Mouse (Mus musculus) MEL (cell line): ENCODE measurements around the gene Pigm. TPM values are rescaled to one million over a fixed set of nuclear protein-coding genes. Genes with fewer than 3 reads are reported as not detected.

Experiments
- DNase-seq: peaks from one replicate; pipeline ENCODE4 v3.0.0; 2011; ENCODE audit warnings: low read depth, low spot score
- H3K27ac ChIP-seq: 2 replicates; pipeline ENCODE4 v1.5.1; 2012; ENCODE audit warnings: low read depth, mild to moderate bottlenecking, control low read depth, low read length, moderate library complexity; ENCODE audit not compliant: control insufficient read depth
- H3K27me3 ChIP-seq, 2 experiments: fragments of 150-350 bp in 1 of 2; sonication (generic) in 1 of 2; 2 replicates each; pipeline ENCODE4 v1.6.1; 2012; ENCODE audit warnings: low read length in 2 of 2, mild to moderate bottlenecking in 2 of 2, improper control_type of control experiment in 1 of 2, moderate library complexity in 1 of 2; ENCODE audit not compliant: insufficient read depth in 2 of 2, control insufficient read depth in 1 of 2
- H3K36me3 ChIP-seq, 2 experiments: 2 replicates each; pipeline ENCODE4 v1.6.1; 2012 to 2014; ENCODE audit warnings: low read length in 2 of 2, improper control_type of control experiment in 1 of 2, inconsistent platforms in 1 of 2, mild to moderate bottlenecking in 1 of 2; ENCODE audit not compliant: insufficient read depth in 2 of 2, control insufficient read depth in 1 of 2
- H3K4me1 ChIP-seq, 2 experiments: fragments of 150-350 bp in 1 of 2; sonication (generic) in 1 of 2; 2 replicates each; pipeline ENCODE4 v1.6.1; 2012; ENCODE audit warnings: low read length in 2 of 2, improper control_type of control experiment in 1 of 2, mild to moderate bottlenecking in 1 of 2; ENCODE audit not compliant: insufficient read depth in 2 of 2, control insufficient read depth in 1 of 2
- H3K4me3 ChIP-seq, 2 experiments: fragments of 150-350 bp in 1 of 2; sonication (generic) in 1 of 2; 2 replicates each; pipeline ENCODE4 v1.5.1; 2012; ENCODE audit warnings: low read depth in 2 of 2, low read length in 2 of 2, mild to moderate bottlenecking in 2 of 2, moderate library complexity in 2 of 2, control low read depth in 1 of 2, improper control_type of control experiment in 1 of 2; ENCODE audit not compliant: control insufficient read depth in 1 of 2, insufficient read depth in 1 of 2
- H3K79me2 ChIP-seq: 2 replicates; pipeline ENCODE4 v1.6.1; 2012; ENCODE audit warnings: mild to moderate bottlenecking, low read length, moderate library complexity; ENCODE audit not compliant: control insufficient read depth, poor library complexity, insufficient read depth
- H3K9ac ChIP-seq: 2 replicates; pipeline ENCODE4 v1.6.1; 2012; ENCODE audit warnings: low read depth, mild to moderate bottlenecking, control low read depth, low read length, moderate library complexity; ENCODE audit not compliant: control insufficient read depth, poor library complexity, severe bottlenecking
- H3K9me3 ChIP-seq: fragments of 150-350 bp; sonication (generic); replicated peaks from 2 replicates; pipeline ENCODE4 v1.6.1; 2012; ENCODE audit warnings: mild to moderate bottlenecking, low read length, improper control_type of control experiment, moderate library complexity; ENCODE audit not compliant: insufficient read depth
- BHLHE40 ChIP-seq: IDR thresholded peaks from 2 replicates; pipeline ENCODE4 v1.6.1; 2012; ENCODE audit warnings: low read depth, mild to moderate bottlenecking, inconsistent platforms, low read length, improper control_type of control experiment, borderline replicate concordance
- CHD1 ChIP-seq: IDR thresholded peaks from 2 replicates; pipeline ENCODE4 v1.6.1; 2012; ENCODE audit warnings: low read depth, mild to moderate bottlenecking, inconsistent platforms, low read length, improper control_type of control experiment
- CHD2 ChIP-seq: IDR thresholded peaks from 2 replicates; pipeline ENCODE4 v1.6.1; 2011; ENCODE audit warnings: low read length, improper control_type of control experiment
- EP300 ChIP-seq, 2 experiments: IDR thresholded peaks; 2 replicates each; pipeline ENCODE4 v1.6.1; 2011; ENCODE audit warnings: improper control_type of control experiment in 2 of 2, low read length in 2 of 2, low read depth in 1 of 2, mild to moderate bottlenecking in 1 of 2
- ETS1 ChIP-seq: IDR thresholded peaks from 2 replicates; pipeline ENCODE4 v1.6.1; 2012; ENCODE audit warnings: low read depth, mild to moderate bottlenecking, inconsistent platforms, low read length, improper control_type of control experiment, moderate library complexity
- GATA1 ChIP-seq: IDR thresholded peaks from 2 replicates; pipeline ENCODE4 v1.6.1; 2011; ENCODE audit warnings: low read depth, low read length, improper control_type of control experiment
- JUND ChIP-seq: IDR thresholded peaks from 2 replicates; pipeline ENCODE4 v1.6.1; 2011; ENCODE audit warnings: low read depth, mild to moderate bottlenecking, improper control_type of control experiment, low read length
- KAT2A ChIP-seq: conservative IDR thresholded peaks from 2 replicates; pipeline ENCODE4 v1.6.1; 2012; ENCODE audit warnings: low read depth, low read length, improper control_type of control experiment, inconsistent platforms
- MAFK ChIP-seq: IDR thresholded peaks from 2 replicates; pipeline ENCODE4 v1.6.1; 2011; ENCODE audit warnings: low read depth, mild to moderate bottlenecking, low read length, improper control_type of control experiment, borderline replicate concordance
- MAX ChIP-seq: IDR thresholded peaks from 2 replicates; pipeline ENCODE4 v1.6.1; 2011; ENCODE audit warnings: low read length, improper control_type of control experiment
- MAZ ChIP-seq: IDR thresholded peaks from 2 replicates; pipeline ENCODE4 v1.6.1; 2012; ENCODE audit warnings: low read depth, mild to moderate bottlenecking, inconsistent platforms, low read length, improper control_type of control experiment
- MEF2A ChIP-seq: IDR thresholded peaks from 2 replicates; pipeline ENCODE4 v1.6.1; 2014; ENCODE audit warnings: low read depth, mild to moderate bottlenecking, inconsistent platforms, low read length, improper control_type of control experiment; ENCODE audit not compliant: poor library complexity, insufficient replicate concordance, severe bottlenecking; ENCODE audit errors: extremely low read depth
- MXI1 ChIP-seq: IDR thresholded peaks from 2 replicates; pipeline ENCODE4 v1.6.1; 2011; ENCODE audit warnings: mild to moderate bottlenecking, low read depth, low read length, improper control_type of control experiment
- NELFE ChIP-seq: IDR thresholded peaks from 2 replicates; pipeline ENCODE4 v1.6.1; 2011; ENCODE audit warnings: low read depth, low read length, improper control_type of control experiment
- POLR2A ChIP-seq, 2 experiments: IDR thresholded peaks; 2 replicates each; pipeline ENCODE4 v1.6.1; 2011 to 2012; ENCODE audit warnings: low read length in 2 of 2, mild to moderate bottlenecking in 2 of 2, control low read depth in 1 of 2, improper control_type of control experiment in 1 of 2, low read depth in 1 of 2, moderate library complexity in 1 of 2; ENCODE audit not compliant: control insufficient read depth in 1 of 2, insufficient read depth in 1 of 2, poor library complexity in 1 of 2
- POLR2AphosphoS5 ChIP-seq: IDR thresholded peaks from 2 replicates; pipeline ENCODE4 v1.6.1; 2012; ENCODE audit warnings: low read depth, borderline replicate concordance, mild to moderate bottlenecking, inconsistent platforms, low read length, moderate library complexity, mixed read lengths
- RAD21 ChIP-seq: IDR thresholded peaks from 2 replicates; pipeline ENCODE4 v1.6.1; 2011; ENCODE audit warnings: mild to moderate bottlenecking, low read depth, low read length, improper control_type of control experiment
- RCOR1 ChIP-seq: IDR thresholded peaks from 2 replicates; pipeline ENCODE4 v1.6.1; 2012; ENCODE audit warnings: low read depth, mild to moderate bottlenecking, inconsistent platforms, low read length, improper control_type of control experiment
- SIN3A ChIP-seq: IDR thresholded peaks from 2 replicates; pipeline ENCODE4 v1.6.1; 2012; ENCODE audit warnings: low read length, improper control_type of control experiment, inconsistent platforms
- SMC3 ChIP-seq: IDR thresholded peaks from 2 replicates; pipeline ENCODE4 v1.6.1; 2011; ENCODE audit warnings: low read depth, low read length, improper control_type of control experiment
- TAL1 ChIP-seq: IDR thresholded peaks from 2 replicates; pipeline ENCODE4 v1.6.1; 2012; ENCODE audit warnings: mild to moderate bottlenecking, inconsistent platforms, low read length, moderate library complexity, mixed read lengths
- TCF12 ChIP-seq: IDR thresholded peaks from 2 replicates; pipeline ENCODE4 v1.6.1; 2014; ENCODE audit warnings: low read depth, mild to moderate bottlenecking, inconsistent platforms, low read length, improper control_type of control experiment, moderate library complexity
- UBTF ChIP-seq: IDR thresholded peaks from 2 replicates; pipeline ENCODE4 v1.6.1; 2012; ENCODE audit warnings: low read depth, mild to moderate bottlenecking, inconsistent platforms, low read length, improper control_type of control experiment, moderate library complexity, borderline replicate concordance; ENCODE audit not compliant: insufficient read depth
- USF1 ChIP-seq: IDR thresholded peaks from 2 replicates; pipeline ENCODE4 v1.6.1; 2014; ENCODE audit warnings: low read depth, mild to moderate bottlenecking, inconsistent platforms, low read length, improper control_type of control experiment, moderate library complexity
- USF2 ChIP-seq, 2 experiments: IDR thresholded peaks; 2 replicates each; pipeline ENCODE4 v1.6.1; 2011 to 2012; ENCODE audit warnings: improper control_type of control experiment in 2 of 2, low read length in 2 of 2, borderline replicate concordance in 1 of 2, inconsistent platforms in 1 of 2, low read depth in 1 of 2, mild to moderate bottlenecking in 1 of 2; ENCODE audit not compliant: insufficient read depth in 1 of 2
- ZC3H11A ChIP-seq: IDR thresholded peaks from 2 replicates; pipeline ENCODE4 v1.6.1; 2012; ENCODE audit warnings: low read depth, mild to moderate bottlenecking, inconsistent platforms, low read length, improper control_type of control experiment
- ZKSCAN1 ChIP-seq: IDR thresholded peaks from 2 replicates; pipeline ENCODE4 v1.6.1; 2012; ENCODE audit warnings: low read depth, mild to moderate bottlenecking, inconsistent platforms, low read length, improper control_type of control experiment, moderate library complexity
- ZMIZ1 ChIP-seq: IDR thresholded peaks from 2 replicates; pipeline ENCODE4 v1.6.1; 2012; ENCODE audit warnings: low read depth, mild to moderate bottlenecking, inconsistent platforms, low read length, improper control_type of control experiment, moderate library complexity
- ZNF384 ChIP-seq: IDR thresholded peaks from 2 replicates; pipeline ENCODE4 v1.6.1; 2012; ENCODE audit warnings: low read depth, mild to moderate bottlenecking, inconsistent platforms, low read length, improper control_type of control experiment
- polyA plus RNA-seq, 2 experiments: library from polyadenylated mRNA; stranded (reverse) in 1 of 2; unstranded in 1 of 2; fragments of >175 nt in 1 of 2; fragments of >200 nt in 1 of 2; gene quantifications; 2 replicates each; pipeline versions ENCODE4 v1.2.1 to v1.2.4; 2012; ENCODE audit warnings: low replicate concordance in 2 of 2, low read depth in 1 of 2; ENCODE audit not compliant: insufficient read length in 2 of 2, insufficient read depth in 1 of 2, missing spikeins in 1 of 2
- total RNA-seq: library from RNA; depleted of rRNA; stranded (reverse); fragments of 300-350 nt; gene quantifications from 2 replicates; pipeline ENCODE4 v1.2.3, GENCODE M21; 2012

The Pigm gene
- total and polyA plus RNA-seq, 3 experiments: 8.6 to 11.3 TPM; not detected in 1

- TF ChIP-seq MAFK: no peak
- peak; percentile 45; the same call in 1 of the 2 replicates for TF ChIP-seq ETS1
- TF ChIP-seq RAD21: no peak
- TF ChIP-seq SIN3A: 0 out of 2 replicates have a peak, but pooled peaks have one; percentile 34
- peak; percentile 59 for TF ChIP-seq GATA1
- peak; percentile 72 for TF ChIP-seq RCOR1
- TF ChIP-seq EP300 (IDR thresholded peaks at IDR 0.05; ENCODE audit: low read depth in 1 of 2, low read length in 2 of 2): peak; percentile 41 to 58; a peak in 3 of 4 replicates
- TF ChIP-seq BHLHE40: peak; percentile 55; the same call in 1 of the 2 replicates
- no peak for TF ChIP-seq UBTF
- no peak for TF ChIP-seq KAT2A
- no peak for TF ChIP-seq MAZ
- TF ChIP-seq USF2 (IDR thresholded peaks at IDR 0.05; ENCODE audit: borderline replicate concordance in 1 of 2, insufficient read depth in 1 of 2, low read depth in 1 of 2, low read length in 2 of 2): no peak
- Histone ChIP-seq H3K79me2 (no peaks in the 10 kb centered on the region), H3K9me3 (no peaks in the 10 kb centered on the region), H3K36me3 (peaks cover 0 to 17% of the 10 kb centered on the region in 2 experiments; a peak in 2 of 4 replicates), H3K9ac (no peak overlapping the region), H3K27me3 (no peaks in the 10 kb centered on the region), H3K27ac (no peak overlapping the region), H3K4me1 (peaks cover 3 to 22% of the 10 kb centered on the region in 2 experiments), H3K4me3 (peak overlapping the region in 1 of 2 experiments; percentile 30; a peak in 2 of 4 replicates)
- DNase-seq: peak; percentile 66
These were observed 17.4 kb downstream of the Pigm start for GRCm38 (mm10) chr1:172393739-172394138.

GRCm38 (mm10) chr1:172396996-172397752, 20.8 kb downstream of the Pigm start:
- H3K27me3 ChIP-seq: no peaks in the 10 kb centered on the region
- H3K4me1 ChIP-seq: peaks cover 3 to 9% of the 10 kb centered on the region in 2 experiments
- peak overlapping the region; percentile 26; the same call in 1 of the 2 replicates for H3K9ac ChIP-seq
- peak; percentile 75 for DNase-seq
- H3K27ac ChIP-seq: peak overlapping the region; percentile 18; the same call in 1 of the 2 replicates
- H3K4me3 ChIP-seq: peak overlapping the region; percentile 22 to 44; a peak in 3 of 4 replicates
- H3K79me2 ChIP-seq: no peaks in the 10 kb centered on the region
- H3K36me3 ChIP-seq: peaks cover 0 to 11% of the 10 kb centered on the region in 2 experiments; a peak in 2 of 4 replicates
- no peaks in the 10 kb centered on the region for H3K9me3 ChIP-seq
- no peak for TF ChIP-seq ZC3H11A
- TF ChIP-seq TAL1: no peak
- TF ChIP-seq UBTF: no peak
- no peak for TF ChIP-seq CHD1
- no peak for TF ChIP-seq NELFE
- TF ChIP-seq MEF2A: no peak
- no peak; the same call in 1 of the 2 replicates for TF ChIP-seq MAX
- no peak for TF ChIP-seq ZKSCAN1
- TF ChIP-seq CHD2: no peak
- TF ChIP-seq MAZ: no peak
- peak; percentile 70 for TF ChIP-seq ZNF384
- TF ChIP-seq GATA1: peak; percentile 19; the same call in 1 of the 2 replicates
- TF ChIP-seq SMC3: no peak
- peak; percentile 23; the same call in 1 of the 2 replicates for TF ChIP-seq RCOR1
- TF ChIP-seq POLR2A (IDR thresholded peaks at IDR 0.05; ENCODE audit: control insufficient read depth in 1 of 2, insufficient read depth in 1 of 2, low read depth in 1 of 2, low read length in 2 of 2, poor library complexity in 1 of 2): no peak
- TF ChIP-seq JUND: no peak
- no peak for TF ChIP-seq POLR2AphosphoS5
- TF ChIP-seq TCF12: no peak
- TF ChIP-seq MAFK: no peak
- no peak for TF ChIP-seq MXI1
- TF ChIP-seq ZMIZ1: no peak
- TF ChIP-seq USF1: no peak
